Comparison of ENCODE assay signal across 25 mouse cellular contexts in the genomic region with DNA sequence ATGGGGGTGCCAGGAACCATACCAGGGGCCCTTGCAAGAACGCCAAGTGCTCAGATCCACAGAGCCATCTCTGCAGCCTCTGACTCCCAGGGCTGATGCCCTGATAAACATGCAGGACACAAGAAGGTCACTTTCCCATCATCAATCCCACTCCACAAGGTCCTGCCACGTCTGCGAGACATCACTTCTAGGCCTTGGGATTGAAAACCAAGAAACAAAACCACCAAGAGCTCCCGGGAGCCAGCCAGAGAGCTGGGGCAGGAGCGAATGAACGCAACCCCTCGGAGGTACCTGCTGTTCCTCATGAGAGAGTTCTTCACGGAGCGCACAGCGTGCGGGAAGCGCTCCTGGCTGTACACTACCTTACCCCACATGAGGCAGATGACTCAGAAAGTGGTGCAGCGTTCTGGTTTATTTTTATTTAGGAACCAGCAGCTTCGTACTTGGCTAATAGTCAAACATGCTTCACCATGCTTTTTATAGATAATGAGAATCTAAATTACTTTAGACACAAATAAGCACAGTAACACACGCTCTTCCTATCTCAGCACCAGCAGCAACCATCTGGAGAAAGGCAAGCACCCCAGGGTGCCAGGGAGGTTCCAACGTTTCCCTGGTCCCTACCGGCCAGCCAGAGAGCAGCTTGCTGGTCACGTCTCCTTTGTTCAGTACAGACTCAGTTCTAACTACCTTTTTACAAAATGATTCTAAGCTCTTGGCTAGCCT. TPM values are rescaled to one million over a fixed set of nuclear protein-coding genes. Genes with fewer than 3 reads are reported as not detected.
DNase-seq lines count a peak whose midpoint lies in the region; ATAC-seq and TF ChIP-seq lines count a peak whose summit lies in the region.
"Had no signal": no experiment of that assay in that cellular context is flagged by ENCODE, and none has a peak within 500 bp of the region (broad histone marks: within the 10 kb centered on the region; RNA-seq: fewer than 3 reads in every experiment).

No protein-coding gene starts in this region.

- H3K4me1 ChIP-seq in heart, postnatal 0 days (ENCODE audit: control insufficient read depth, insufficient read depth), result no peaks in the 10 kb centered on the region
- H3K4me1 ChIP-seq: embryonic facial prominence, embryonic 12.5 days; heart, embryonic 13.5 days; lung, embryonic 15.5 days; midbrain, embryonic 13.5 days had no signal

- no peaks in the 10 kb centered on the region for H3K27me3 ChIP-seq in heart, postnatal 0 days (ENCODE audit: control insufficient read depth, insufficient read depth, low read length)
- H3K27me3 ChIP-seq: embryonic facial prominence, embryonic 12.5 days; heart, embryonic 13.5 days; lung, embryonic 15.5 days; midbrain, embryonic 13.5 days; neural tube, embryonic 13.5 days had no signal

- no peak for TF ChIP-seq CTCF in heart, postnatal 0 days (IDR thresholded peaks at IDR 0.05; ENCODE audit: low read depth)

- no peak overlapping the region for H3K4me3 ChIP-seq in heart, postnatal 0 days (ENCODE audit: low read depth, low read length)
- H3K4me3 ChIP-seq: embryonic facial prominence, embryonic 12.5 days; erythroblast, embryonic 14.5 days; heart, embryonic 13.5 days; lung, embryonic 15.5 days; midbrain, embryonic 13.5 days; neural tube, embryonic 13.5 days had no signal

- 67% methylated on average over 18 of the region's 18 CpGs for WGBS in heart, postnatal 0 days

- no peak overlapping the region for H3K9ac ChIP-seq in heart, postnatal 0 days (replicated peaks; ENCODE audit: low read depth, low read length)
- H3K9ac ChIP-seq: embryonic facial prominence, embryonic 12.5 days; heart, embryonic 13.5 days; liver, embryonic 14.5 days; lung, embryonic 15.5 days; midbrain, embryonic 13.5 days; neural tube, embryonic 13.5 days had no signal

- peak; percentile 29 for DNase-seq in heart, postnatal 0 days (ENCODE audit: low spot score)
- DNase-seq in heart, postnatal 25 days (ENCODE audit: low spot score), result no peak
- peak; percentile 34 for DNase-seq in right cerebral cortex, adult 18-20 months
- DNase-seq in right cerebral cortex, postnatal 14 days, result no peak
- DNase-seq in cerebellum, postnatal 10 days, result peak; percentile 80 to 81
- no peak for DNase-seq in lung, postnatal 4 days
- DNase-seq in spleen, postnatal 4 days (ENCODE audit: low spot score in 2 of 2), result no peak
- DNase-seq: gastrocnemius, postnatal 14 days; heart, adult 18-20 months; heart, postnatal 4 days; kidney, adult 11 months; thymus, postnatal 14 days had no signal

- no peaks in the 10 kb centered on the region for H3K9me3 ChIP-seq in heart, postnatal 0 days (replicated peaks; ENCODE audit: control insufficient read depth, low read length)
- H3K9me3 ChIP-seq: embryonic facial prominence, embryonic 12.5 days; heart, embryonic 13.5 days; lung, embryonic 15.5 days; midbrain, embryonic 13.5 days; neural tube, embryonic 13.5 days had no signal

- no peak overlapping the region for H3K4me2 ChIP-seq in heart, postnatal 0 days (ENCODE audit: low read depth, low read length)
- H3K4me2 ChIP-seq: embryonic facial prominence, embryonic 12.5 days; heart, embryonic 13.5 days; lung, embryonic 15.5 days; midbrain, embryonic 13.5 days; neural tube, embryonic 13.5 days had no signal

- no peak for ATAC-seq in heart, postnatal 0 days (ENCODE audit: insufficient read depth, low read depth)
- ATAC-seq: activated CD4-positive, CD25-positive, alpha-beta regulatory T cell, adult 4 months; CD4-positive, CD25-positive, alpha-beta regulatory T cell, adult 4 months; forebrain, embryonic 14.5 days; hindbrain, embryonic 16.5 days; midbrain, embryonic 13.5 days had no signal

- 0 out of 2 replicates have a peak overlapping the region, but pooled peaks have one; percentile 4 for H3K27ac ChIP-seq in heart, postnatal 0 days (ENCODE audit: low read depth)
- H3K27ac ChIP-seq: embryonic facial prominence, embryonic 12.5 days; heart, embryonic 13.5 days; kidney, postnatal 0 days; liver, embryonic 14.5 days; lung, embryonic 15.5 days; macrophage; midbrain, embryonic 13.5 days; neural tube, embryonic 13.5 days had no signal

- intact Hi-C loops in heart, postnatal 25 days (cut with DNase I), result no loop called here

- peaks cover 78% of the 10 kb centered on the region for H3K36me3 ChIP-seq in heart, postnatal 0 days (replicated peaks; ENCODE audit: control insufficient read depth, insufficient read depth, low read length)

- TF ChIP-seq EP300 in heart, postnatal 0 days (IDR thresholded peaks at IDR 0.05; ENCODE audit: low read depth), result no peak

RNA-seq across cellular contexts. Expression of gene Lnx2, which starts 53.0 kb away (rescaled TPM):
- 18.0 and 22.6 TPM in 2 replicates for total RNA-seq in heart, postnatal 0 days (2014; rRNA removed; ENCODE audit: low replicate concordance)
- polyA plus RNA-seq in heart, postnatal 0 days (2015; fragmentation: Nextera tagmentation; extraction: Ambion mirVana), result 6.2 and 6.5 TPM in 2 replicates
- total RNA-seq in heart, postnatal 25 days (2021), result 10 to 100 TPM; 10.1 to 10.7 TPM

RNA-seq across cellular contexts. Expression of gene Polr1d, which starts 53.4 kb away (rescaled TPM):
- 53.8 and 56.9 TPM in 2 replicates for total RNA-seq in heart, postnatal 0 days (2014; rRNA removed; ENCODE audit: low replicate concordance)
- 85.0 and 89.1 TPM in 2 replicates for polyA plus RNA-seq in heart, postnatal 0 days (2015; fragmentation: Nextera tagmentation; extraction: Ambion mirVana)
- 10 to 100 TPM; 73.2 to 73.8 TPM for total RNA-seq in heart, postnatal 25 days (2021)

RNA-seq across cellular contexts. Expression of gene Mtif3, which starts 59.8 kb away (rescaled TPM):
- total RNA-seq in heart, postnatal 0 days (2014; rRNA removed; ENCODE audit: low replicate concordance), result 4.2 and 4.3 TPM in 2 replicates
- polyA plus RNA-seq in heart, postnatal 0 days (2015; fragmentation: Nextera tagmentation; extraction: Ambion mirVana), result 21.2 and 26.6 TPM in 2 replicates
- total RNA-seq in heart, postnatal 25 days (2021), result 10 to 100 TPM; 20.4 to 23.4 TPM

Comparison
In these comparisons a context has a peak if more than half of its experiments do, and no peak if none do; other contexts are left out.
1. DNase-seq: peak in heart, postnatal 0 days (single experiment), right cerebral cortex, adult 18-20 months (single experiment) and cerebellum, postnatal 10 days (2 of 2); none in heart, postnatal 25 days (single experiment), right cerebral cortex, postnatal 14 days (single experiment), lung, postnatal 4 days (0 of 2) and spleen, postnatal 4 days (0 of 2).